Mouse (Mus musculus): Measurements from ENCODE around the gene Vps11.

- no peak for TF ChIP-seq CTCF (IDR thresholded peaks at IDR 0.05; ENCODE audit: borderline replicate concordance, insufficient read depth, low read length)
- TF ChIP-seq POLR2A (IDR thresholded peaks at IDR 0.05; ENCODE audit: low read depth, low read length) = no peak
These were observed 36.6 kb upstream of the Vps11 start for GRCm38 (mm10) chr9:44398087-44398486.
